Mouse (Mus musculus): ENCODE data around the gene Cdk18.
A peak's percentile ranks its signal among the peaks of the same experiment; 100 is the strongest.
"Not testable (repeated sequence)": the region's sequence is repeated elsewhere in the genome, so short reads cannot be mapped to it uniquely, and the experiment has no call there.

The Cdk18 gene

DNA sequence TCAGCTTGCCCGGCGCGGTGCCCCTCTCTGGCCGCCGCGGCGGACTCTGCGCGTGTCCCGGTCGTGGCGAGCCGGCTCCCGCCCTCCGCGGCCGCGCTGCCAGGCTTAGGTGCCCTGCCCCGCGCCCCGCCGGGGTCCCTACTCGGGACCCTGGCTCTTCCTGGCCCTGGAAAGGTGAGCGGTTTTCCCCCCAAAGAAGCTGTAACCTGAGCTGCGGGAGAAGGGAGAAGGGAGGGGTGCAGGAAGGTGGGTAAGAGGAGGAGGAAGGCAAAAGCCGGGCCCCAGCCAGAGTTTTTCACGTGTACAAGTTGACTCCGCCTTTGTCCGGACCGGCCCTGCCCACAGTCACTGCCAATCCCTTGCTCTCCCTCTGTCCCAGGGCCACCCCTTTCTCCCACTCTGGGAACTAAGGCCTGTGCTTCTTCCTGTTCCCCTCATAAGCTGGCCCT, at the start of gene Cdk18:
Gene Cdk18 (minus strand): TSS at position 269 of the 449 bp plus-strand sequence.
- DNase-seq (ENCODE audit: low spot score) = no peak

GRCm38 (mm10) chr1:132189231-132189630, 49.7 kb upstream of the Cdk18 start:
- DNase-seq (ENCODE audit: low spot score) = no peak

- DNase-seq (ENCODE audit: low spot score) = no peak
These were observed 49.1 kb upstream of the Cdk18 start for GRCm38 (mm10) chr1:132188442-132189066.

DNA sequence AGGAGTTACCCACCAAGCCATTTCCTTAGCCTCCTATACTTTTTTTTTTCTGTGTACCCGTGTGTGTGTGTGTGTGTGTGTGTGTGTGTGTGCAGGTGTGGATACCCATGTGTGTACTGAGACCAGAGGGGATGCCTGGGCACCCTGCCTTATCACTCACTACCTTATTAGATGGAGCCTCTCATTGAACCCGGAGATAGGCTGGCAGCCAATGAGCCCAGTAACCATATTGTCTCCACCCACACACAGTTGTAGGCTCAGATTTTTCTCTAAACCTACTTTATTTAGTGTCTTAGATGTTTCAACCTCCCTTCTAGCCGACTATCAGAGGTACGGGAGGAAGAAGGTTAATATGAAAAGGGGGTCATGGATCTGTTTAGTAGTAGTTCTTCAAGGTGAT, 46.8 kb upstream of the Cdk18 start:
- no peak for DNase-seq (ENCODE audit: low spot score)

DNA sequence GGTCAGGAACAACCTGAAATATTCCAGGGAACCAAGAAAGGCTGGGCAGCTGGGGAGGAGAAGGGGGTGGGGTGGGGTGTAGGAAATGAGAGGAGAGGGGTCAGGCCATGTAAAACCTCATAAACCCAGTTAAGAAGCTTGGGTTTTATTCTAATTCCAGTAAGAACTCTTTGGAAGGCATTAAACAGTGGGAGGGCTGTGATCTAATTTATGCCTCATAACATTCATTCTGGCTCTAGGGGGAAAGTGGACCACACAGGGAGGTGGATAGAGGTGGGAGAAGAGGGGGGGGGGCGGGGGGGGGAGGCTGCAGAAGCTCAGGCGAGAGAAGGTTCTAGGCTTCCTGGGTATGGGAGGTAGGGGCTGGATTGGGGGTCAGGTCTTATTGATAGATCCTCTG, 32.1 kb upstream of the Cdk18 start:
- DNase-seq (ENCODE audit: low spot score) = no peak

GRCm38 (mm10) chr1:132170698-132171097, 31.2 kb upstream of the Cdk18 start:
- DNase-seq (ENCODE audit: low spot score) = no peak

GRCm38 (mm10) chr1:132168115-132168767, 28.8 kb upstream of the Cdk18 start:
- DNase-seq (ENCODE audit: low spot score) = no peak

DNA sequence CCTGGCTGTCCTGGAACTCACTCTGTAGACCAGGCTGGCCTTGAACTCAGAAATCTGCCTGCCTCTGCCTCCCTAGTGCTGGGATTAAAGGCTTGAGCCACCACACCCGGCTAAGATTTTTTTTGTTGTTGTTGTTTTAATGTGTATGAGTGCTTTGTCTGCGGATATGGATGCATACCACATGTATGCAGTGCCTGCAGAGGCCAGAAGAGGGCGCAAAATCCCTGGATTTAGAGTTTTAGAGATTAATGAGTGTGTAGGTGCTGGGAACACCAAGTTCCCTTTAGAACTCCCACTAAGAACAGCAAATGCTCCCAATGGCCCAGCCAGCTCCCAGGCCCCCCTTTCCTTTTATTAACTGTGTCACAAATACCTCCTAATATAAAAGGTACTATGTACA, 26.4 kb upstream of the Cdk18 start:
- DNase-seq (ENCODE audit: low spot score) = no peak

GRCm38 (mm10) chr1:132164780-132165518, 25.5 kb upstream of the Cdk18 start:
- no peak for DNase-seq (ENCODE audit: low spot score)

DNA sequence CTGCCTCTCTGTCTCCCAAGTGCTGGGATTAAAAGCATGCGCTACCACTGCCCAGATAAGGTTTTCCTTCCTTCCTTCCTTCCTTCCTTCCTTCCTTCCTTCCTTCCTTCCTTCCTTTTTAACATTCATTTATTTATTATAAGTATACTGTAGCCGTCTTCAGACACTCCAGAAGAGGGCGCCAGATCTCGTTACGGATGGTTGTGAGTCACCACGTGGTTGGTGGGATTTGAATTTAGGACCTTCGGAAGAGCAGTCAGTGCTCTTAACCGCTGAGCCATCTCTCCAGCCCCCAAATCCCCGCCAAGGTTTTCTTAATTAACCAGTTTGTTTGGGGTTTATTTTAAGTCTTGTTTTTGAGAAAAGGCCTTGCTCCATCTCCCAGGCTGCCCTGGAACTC, 23.1 kb upstream of the Cdk18 start:
- DNase-seq (ENCODE audit: low spot score) = not testable (repeated sequence)

DNA sequence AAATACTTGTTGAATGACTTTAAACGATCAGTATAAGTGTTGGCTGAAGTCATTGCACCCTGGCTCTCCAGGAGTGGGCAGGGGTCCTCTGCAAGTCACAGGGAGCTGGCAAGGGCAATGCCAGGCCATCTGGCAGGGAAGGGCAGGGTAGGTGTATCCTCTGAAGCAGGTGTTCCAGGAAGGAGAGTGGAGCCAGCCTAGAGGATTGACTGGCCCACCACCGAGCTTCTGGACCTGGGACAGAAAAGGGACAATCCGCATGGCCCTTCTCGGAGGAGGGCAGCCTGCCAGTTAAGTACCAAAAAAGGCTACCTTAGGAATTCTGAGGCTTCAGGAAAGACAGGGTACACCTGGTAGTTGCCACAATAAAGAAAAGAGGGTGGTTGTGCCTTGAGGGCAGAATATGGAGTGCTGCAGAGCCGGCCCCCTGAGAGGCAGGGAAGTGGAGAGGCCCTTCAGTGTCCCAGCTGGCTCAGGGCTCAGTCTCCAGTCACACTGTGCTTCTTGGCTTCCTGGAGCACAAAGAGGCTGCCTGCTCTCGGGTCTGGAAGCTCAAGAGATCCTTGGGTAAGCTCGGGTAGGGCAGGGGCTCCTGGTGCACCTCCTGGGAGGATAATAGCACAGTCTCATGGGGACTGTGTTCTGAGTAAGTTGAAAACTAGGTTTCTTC, 21.9 kb upstream of the Cdk18 start:
- DNase-seq (ENCODE audit: low spot score) = no peak

DNA sequence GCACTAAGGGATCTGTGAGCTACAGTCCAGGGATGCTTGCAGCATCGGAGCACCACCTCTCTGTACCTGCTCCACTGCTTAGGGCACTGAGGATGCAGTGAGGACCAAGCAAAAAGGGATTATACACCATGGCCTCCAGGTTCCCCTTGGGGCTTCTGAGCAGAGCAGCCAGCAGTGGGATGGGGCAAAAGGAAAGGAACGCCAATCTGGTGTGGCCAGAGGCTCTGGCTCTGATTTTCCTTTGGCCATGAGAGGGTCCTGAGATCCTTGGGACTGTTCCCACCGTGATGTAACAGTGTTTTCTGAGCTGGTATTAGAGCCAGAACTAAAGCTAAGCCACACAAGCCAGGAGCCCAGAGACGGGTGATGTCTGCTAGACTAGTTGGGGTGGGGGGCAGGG, 20.2 kb upstream of the Cdk18 start:
- no peak for DNase-seq (ENCODE audit: low spot score)

DNA sequence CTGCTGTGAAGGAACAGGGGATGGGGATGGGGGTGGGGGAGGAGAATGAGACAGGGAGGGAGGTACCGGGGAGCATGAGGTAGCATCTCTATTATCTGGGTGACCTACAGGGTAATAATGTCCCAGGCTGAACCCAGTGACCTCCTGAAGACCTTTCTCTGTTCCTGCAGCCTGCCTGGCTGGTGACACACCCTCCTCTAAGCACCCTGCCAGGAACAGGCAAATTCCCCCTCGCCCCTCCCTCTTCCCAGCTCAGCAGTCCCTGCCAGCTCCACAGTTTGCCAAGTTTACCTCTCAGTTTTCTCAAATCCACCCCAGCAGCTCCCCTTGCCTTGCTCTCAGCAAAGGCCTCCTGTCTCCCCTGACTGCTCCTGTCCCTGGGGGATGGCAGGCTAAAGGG, 19.3 kb upstream of the Cdk18 start:
- no peak for DNase-seq (ENCODE audit: low spot score)

DNA sequence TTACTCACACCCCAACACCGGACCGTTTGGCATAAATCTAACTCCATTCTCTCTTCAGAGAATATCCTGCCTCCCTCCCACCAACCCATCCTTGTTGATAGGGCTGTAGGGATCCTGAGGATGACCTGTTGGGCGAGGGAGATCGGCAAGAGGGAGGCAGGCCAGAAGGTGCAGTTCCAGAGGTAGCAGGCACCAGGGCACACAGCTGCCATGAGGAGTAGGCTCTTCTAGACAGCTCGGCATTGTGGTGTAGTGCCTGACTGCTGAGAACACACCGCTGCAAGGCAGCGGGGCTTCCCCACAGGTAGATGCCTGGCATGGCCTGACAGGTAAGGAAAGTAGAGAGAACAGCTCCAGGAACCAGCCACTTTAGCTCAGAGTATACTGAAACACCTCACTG, 18.3 kb upstream of the Cdk18 start:
- no peak for DNase-seq (ENCODE audit: low spot score)

DNA sequence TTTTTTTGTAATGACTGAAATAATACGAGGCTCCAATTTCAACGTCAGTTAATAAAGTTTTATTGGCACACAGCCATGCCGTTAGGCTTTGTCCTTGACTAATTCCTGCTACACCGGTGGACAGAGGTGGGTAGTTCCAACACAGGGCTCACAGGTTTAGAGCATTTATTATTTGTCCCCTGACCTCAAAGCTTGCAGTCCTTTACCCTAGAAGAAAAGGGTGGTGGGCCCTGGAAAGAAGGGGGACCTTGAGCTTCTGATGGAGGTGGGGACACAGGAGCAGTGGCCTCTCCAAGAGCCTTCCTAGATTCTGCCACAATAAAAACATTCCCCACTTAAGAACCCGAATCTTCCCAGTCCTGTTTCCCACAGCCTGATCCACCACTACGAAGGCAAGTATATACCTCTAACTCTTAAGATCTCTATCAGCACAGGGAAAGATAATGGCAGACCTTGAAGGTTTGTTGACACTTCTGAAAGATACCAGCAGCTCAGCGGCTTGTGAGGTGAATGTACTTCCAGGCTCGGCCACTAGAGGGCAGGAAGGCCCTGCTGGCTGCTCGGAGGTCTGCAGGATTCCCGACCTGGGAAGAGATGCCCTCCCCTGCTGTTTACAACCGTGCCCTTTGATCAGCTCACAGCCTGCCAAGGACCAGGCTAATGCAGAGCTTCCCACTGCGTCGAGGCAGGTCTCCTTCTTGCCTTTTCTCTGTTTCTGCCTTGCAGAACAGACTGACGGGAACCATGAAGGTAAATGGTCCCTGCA, 17.7 kb upstream of the Cdk18 start:
- DNase-seq (ENCODE audit: low spot score) = peak; percentile 58

- DNase-seq (ENCODE audit: low spot score) = peak; percentile 75
These were observed 16.3 kb upstream of the Cdk18 start for GRCm38 (mm10) chr1:132155737-132156136.

DNA sequence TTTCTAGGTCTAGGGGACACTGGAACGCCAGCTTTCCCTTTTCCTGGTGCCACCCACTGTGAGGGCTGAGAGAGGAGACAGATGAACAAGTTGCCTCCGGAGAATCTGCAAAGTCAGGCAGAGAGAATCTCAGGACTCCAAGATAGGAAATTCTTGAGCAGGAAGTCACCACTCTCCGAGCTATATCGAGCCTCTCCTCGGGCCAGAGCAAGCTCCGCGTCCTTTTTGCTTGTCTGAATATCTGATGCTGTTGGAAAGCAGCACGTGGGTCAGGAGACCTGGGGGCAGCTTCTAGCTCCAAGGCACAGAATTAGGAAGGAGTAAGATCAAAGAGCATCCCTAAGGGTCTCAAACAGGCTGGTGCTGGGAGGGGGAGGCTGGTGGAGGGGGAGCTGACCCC, 14.2 kb upstream of the Cdk18 start:
- DNase-seq (ENCODE audit: low spot score) = no peak

GRCm38 (mm10) chr1:132153086-132153690, 13.7 kb upstream of the Cdk18 start:
- no peak for DNase-seq (ENCODE audit: low spot score)

- DNase-seq (ENCODE audit: low spot score) = no peak
These were observed 12.4 kb upstream of the Cdk18 start for GRCm38 (mm10) chr1:132151908-132152307.

DNA sequence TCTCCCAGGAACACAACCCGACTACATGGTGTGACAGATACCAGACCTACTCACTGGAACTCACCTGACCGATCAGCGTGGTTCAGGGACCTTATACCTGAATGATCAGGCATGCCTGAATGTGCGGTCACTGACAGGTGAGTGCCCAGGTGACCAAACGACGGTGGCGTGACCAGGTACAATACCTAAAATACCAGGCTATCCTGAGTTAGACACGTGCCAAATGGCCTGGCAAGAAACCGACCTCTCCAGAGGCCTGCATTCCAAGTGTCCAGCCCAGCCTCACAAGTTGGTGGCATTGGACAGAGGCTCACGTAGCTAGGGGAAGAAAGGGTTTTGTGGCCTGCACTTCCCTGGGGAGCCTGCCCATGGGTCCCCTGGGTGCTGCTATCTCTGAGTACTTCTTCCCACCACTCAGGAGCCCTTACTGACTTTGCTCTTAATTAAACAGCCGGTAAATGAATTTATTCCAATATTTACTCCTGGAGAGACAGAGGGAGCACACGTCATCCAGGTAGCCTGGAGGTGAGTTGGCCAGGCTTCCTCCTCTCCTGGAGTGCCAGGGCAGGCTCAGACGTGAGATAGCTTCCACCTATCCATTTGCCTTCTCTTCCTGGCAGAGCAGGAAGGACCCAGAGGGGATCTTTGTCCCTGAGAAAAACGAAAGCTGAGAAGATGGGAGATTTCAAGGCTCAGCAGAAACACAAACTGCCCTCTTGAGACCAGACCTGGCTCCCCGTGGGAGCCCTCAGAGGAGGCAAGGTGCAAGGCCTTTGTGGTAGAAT, 11.5 kb upstream of the Cdk18 start:
- DNase-seq (ENCODE audit: low spot score) = no peak

DNA sequence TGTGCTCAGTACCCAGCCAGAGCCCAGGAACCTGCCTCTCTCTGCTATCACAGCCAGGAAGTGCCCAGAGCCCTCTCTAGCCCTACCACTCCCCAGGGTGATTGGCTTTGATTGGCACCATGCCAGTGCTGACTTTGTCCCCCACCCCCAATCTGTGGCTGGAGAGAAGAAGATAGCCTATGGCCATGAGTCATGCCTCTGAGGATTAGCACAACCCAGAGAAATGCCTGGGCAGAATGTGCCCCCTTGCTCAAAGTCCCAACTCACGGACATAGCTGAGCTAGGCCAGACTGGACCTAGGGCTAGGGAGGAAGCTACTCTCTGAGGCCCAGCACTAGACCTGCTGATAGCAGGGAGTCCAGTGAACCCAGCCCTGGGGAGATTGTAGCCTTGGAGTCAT, 10.7 kb upstream of the Cdk18 start:
- DNase-seq (ENCODE audit: low spot score) = no peak
